Mouse (Mus musculus) left cerebral cortex, postnatal 4 days (tissue): Measurements from ENCODE around the gene Elobl. TPM values are rescaled to one million over a fixed set of nuclear protein-coding genes. Genes with fewer than 3 reads are reported as not detected.

ENCODE experiments used
- DNase-seq: peaks from one replicate; pipeline ENCODE4 v3.0.0-alpha.2; 2022
- intact Hi-C: fragments of 180-260 bp; cut with DNase I; formaldehyde crosslinking; loops from one replicate; pipeline ENCODE4 v1.15.1; 2025
- total RNA-seq, 2 experiments: library from RNA; stranded (reverse); gene quantifications; 2 replicates each; pipeline ENCODE4 v1.2.3; 2021

The Elobl gene
- total RNA-seq, 2 experiments from 2014 or later = not detected

GRCm38 (mm10) chr11:88993186-88993585 is 26.5 kb upstream of the Elobl start:
- no peak for DNase-seq
- intact Hi-C loops = loop anchor here (10.0 kb wide), 1 partner anchor 52 kb away; no protein-coding TSS in a partner anchor

GRCm38 (mm10) chr11:88989530-88989929 is 22.8 kb upstream of the Elobl start:
- intact Hi-C loops = no loop called here
- no peak for DNase-seq

GRCm38 (mm10) chr11:88988956-88989355 is 22.2 kb upstream of the Elobl start:
- no peak for DNase-seq
- intact Hi-C loops = no loop called here

GRCm38 (mm10) chr11:88986616-88987015 is 19.9 kb upstream of the Elobl start:
- intact Hi-C loops = no loop called here

GRCm38 (mm10) chr11:88981337-88981736 is 14.6 kb upstream of the Elobl start:
- DNase-seq = no peak
- intact Hi-C loops = no loop called here

More at GRCm38 (mm10) chr11:88986616-88987015, 19.9 kb upstream of the Elobl start:
- no peak for DNase-seq

GRCm38 (mm10) chr11:88977188-88977587 is 10.5 kb upstream of the Elobl start:
- no peak for DNase-seq
- intact Hi-C loops = no loop called here

- DNase-seq = no peak
- intact Hi-C loops = no loop called here
These were observed 9.6 kb upstream of the Elobl start for GRCm38 (mm10) chr11:88976320-88976719.

- intact Hi-C loops = no loop called here
- DNase-seq = peak; percentile 96
These were observed 7.3 kb upstream of the Elobl start for GRCm38 (mm10) chr11:88973776-88974701.

- no peak for DNase-seq
- intact Hi-C loops = no loop called here
These were observed 3.5 kb upstream of the Elobl start, which contains the start of gene Coil for GRCm38 (mm10) chr11:88970202-88970732. Coil (plus strand) TSS chr11:88970252.

- intact Hi-C loops = no loop called here
- no peak for DNase-seq
These were observed 7.9 kb downstream of the Elobl start for GRCm38 (mm10) chr11:88958851-88959250.

GRCm38 (mm10) chr11:88955217-88955969 is 11.3 kb downstream of the Elobl start, which contains the start of gene Scpep1:
Scpep1 (minus strand) TSS chr11:88955465.
- intact Hi-C loops = no loop called here
- DNase-seq = peak; percentile 97

- no peak for DNase-seq
- intact Hi-C loops = no loop called here
These were observed 11.9 kb downstream of the Elobl start for GRCm38 (mm10) chr11:88954803-88955202.

GRCm38 (mm10) chr11:88953582-88953981 is 13.1 kb downstream of the Elobl start:
- DNase-seq = no peak
- intact Hi-C loops = no loop called here

- intact Hi-C loops = no loop called here
These were observed 14.6 kb downstream of the Elobl start for GRCm38 (mm10) chr11:88952117-88952516.

GRCm38 (mm10) chr11:88951576-88951975 is 15.2 kb downstream of the Elobl start:
- no peak for DNase-seq
- intact Hi-C loops = no loop called here

More at GRCm38 (mm10) chr11:88952117-88952516, 14.6 kb downstream of the Elobl start:
- DNase-seq = no peak

- intact Hi-C loops = no loop called here
These were observed 16.0 kb downstream of the Elobl start for GRCm38 (mm10) chr11:88950640-88951250.

GRCm38 (mm10) chr11:88949802-88950639 is 16.7 kb downstream of the Elobl start:
- no peak for DNase-seq
- intact Hi-C loops = no loop called here

More at GRCm38 (mm10) chr11:88950640-88951250, 16.0 kb downstream of the Elobl start:
- no peak for DNase-seq

GRCm38 (mm10) chr11:88948896-88949295 is 17.8 kb downstream of the Elobl start:
- no peak for DNase-seq
- intact Hi-C loops = no loop called here

- no peak for DNase-seq
- intact Hi-C loops = no loop called here
These were observed 20.7 kb downstream of the Elobl start for GRCm38 (mm10) chr11:88945971-88946585.
